Comparison of ENCODE assay signal across 17 mouse cellular contexts in the genomic region with DNA sequence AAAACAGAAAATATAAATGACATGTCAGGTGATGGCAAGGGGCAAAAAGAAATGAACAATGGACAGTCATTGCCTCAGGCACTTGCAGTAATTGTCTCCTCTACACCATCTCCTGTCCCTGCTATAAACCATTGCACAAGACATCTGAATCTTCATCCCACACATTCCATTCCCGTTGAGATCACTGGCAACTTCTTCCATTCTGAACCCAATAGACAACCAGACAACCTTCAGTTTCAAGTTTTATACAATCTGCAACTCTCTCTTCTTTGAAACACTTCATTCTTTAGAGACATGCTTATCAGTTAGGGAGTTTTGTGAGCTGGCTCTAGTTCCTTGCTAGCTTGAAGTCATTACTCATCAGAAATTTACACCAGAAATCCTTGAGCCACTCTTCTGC.
"Had no signal": no experiment of that assay in that cellular context is flagged by ENCODE, and none has a peak within 500 bp of the region (broad histone marks: within the 10 kb centered on the region; RNA-seq: fewer than 3 reads in every experiment).

No protein-coding gene starts in this region.

- H3K4me1 ChIP-seq: midbrain, embryonic 13.5 days; midbrain, embryonic 15.5 days had no signal

- H3K27ac ChIP-seq: macrophage; midbrain, embryonic 13.5 days; midbrain, embryonic 15.5 days; neural tube, embryonic 13.5 days; neural tube, embryonic 15.5 days had no signal

- DNase-seq: lung, adult 18-20 months; lung, embryonic 14.5 days; lung, postnatal 10 days; right cerebral cortex, adult 18-20 months; right cerebral cortex, postnatal 25 days; right cerebral cortex, postnatal 4 days; spleen, adult 18-20 months; thymus, adult 18-20 months; thymus, postnatal 14 days; thymus, postnatal 4 days had no signal

- H3K4me3 ChIP-seq: megakaryocyte, embryonic 14.5 days; midbrain, embryonic 13.5 days; midbrain, embryonic 15.5 days; neural tube, embryonic 13.5 days; neural tube, embryonic 15.5 days had no signal

- H3K4me2 ChIP-seq: lung, embryonic 14.5 days; midbrain, embryonic 11.5 days; midbrain, embryonic 13.5 days; midbrain, embryonic 15.5 days; neural tube, embryonic 13.5 days; neural tube, embryonic 15.5 days had no signal

- H3K36me3 ChIP-seq: midbrain, embryonic 13.5 days; midbrain, embryonic 15.5 days; neural tube, embryonic 13.5 days; neural tube, embryonic 15.5 days had no signal

- H3K9ac ChIP-seq: lung, embryonic 14.5 days; midbrain, embryonic 13.5 days; midbrain, embryonic 15.5 days; neural tube, embryonic 13.5 days; neural tube, embryonic 15.5 days had no signal

- ATAC-seq: midbrain, embryonic 13.5 days; midbrain, embryonic 15.5 days had no signal

- H3K27me3 ChIP-seq: megakaryocyte, embryonic 14.5 days; midbrain, embryonic 13.5 days; midbrain, embryonic 15.5 days; neural tube, embryonic 13.5 days; neural tube, embryonic 15.5 days had no signal

- H3K9me3 ChIP-seq: megakaryocyte, embryonic 14.5 days; midbrain, embryonic 13.5 days; midbrain, embryonic 15.5 days; neural tube, embryonic 13.5 days; neural tube, embryonic 15.5 days had no signal
